Mouse (Mus musculus): ENCODE measurements around the gene Lamb3. TPM values are rescaled to one million over a fixed set of nuclear protein-coding genes. Genes with fewer than 3 reads are reported as not detected.

Gene Lamb3
- polyA plus RNA-seq (2012; rRNA removed), result 0.19 and 0.31 TPM in 2 replicates

DNA sequence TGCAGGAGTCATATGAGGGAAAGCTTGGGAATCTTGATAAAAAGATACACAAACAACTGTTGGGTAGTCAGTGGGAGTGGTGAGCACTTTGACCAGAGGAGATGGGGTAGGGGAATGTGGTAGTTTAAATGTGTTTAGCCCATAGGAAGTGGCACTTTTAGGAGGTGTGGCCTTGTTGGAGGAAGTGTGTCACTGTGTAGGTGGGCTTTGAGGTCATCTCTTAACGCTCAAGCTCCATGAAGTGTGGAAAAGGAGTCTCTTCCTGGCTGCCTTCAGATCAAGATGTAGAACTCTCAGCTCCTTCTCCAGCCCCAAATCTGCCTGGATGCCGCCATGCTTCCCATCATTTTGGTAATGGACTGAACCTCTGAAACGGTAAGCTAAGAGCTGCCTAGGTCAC, at the start of gene Lamb3:
Gene Lamb3, plus strand, starts transcription at position 197 of the 400 bp plus-strand sequence.

DNA sequence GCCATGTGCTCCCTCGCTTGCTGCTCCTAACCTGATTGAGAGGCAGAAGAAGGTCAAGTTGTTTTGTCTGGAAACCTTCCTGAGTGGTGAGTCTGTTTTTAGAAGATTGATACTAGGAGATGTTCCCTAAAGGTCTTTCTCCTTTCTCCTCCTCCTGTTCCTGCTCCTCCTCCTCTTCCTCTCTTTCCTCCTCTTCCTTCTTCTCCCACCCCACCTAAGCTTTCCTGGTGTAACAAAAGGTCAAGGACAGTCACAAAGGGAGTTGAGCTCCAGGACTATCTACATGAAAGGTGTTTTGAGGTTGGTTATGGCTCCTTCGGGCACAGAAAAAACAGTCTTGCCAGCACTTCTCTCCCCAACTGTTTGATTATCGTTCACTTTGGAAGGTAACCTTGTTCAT, 39.8 kb upstream of the Lamb3 start, which contains the start of gene A130010J15Rik:
Gene A130010J15Rik, plus strand, starts transcription at position 301 of the 400 bp plus-strand sequence.

DNA sequence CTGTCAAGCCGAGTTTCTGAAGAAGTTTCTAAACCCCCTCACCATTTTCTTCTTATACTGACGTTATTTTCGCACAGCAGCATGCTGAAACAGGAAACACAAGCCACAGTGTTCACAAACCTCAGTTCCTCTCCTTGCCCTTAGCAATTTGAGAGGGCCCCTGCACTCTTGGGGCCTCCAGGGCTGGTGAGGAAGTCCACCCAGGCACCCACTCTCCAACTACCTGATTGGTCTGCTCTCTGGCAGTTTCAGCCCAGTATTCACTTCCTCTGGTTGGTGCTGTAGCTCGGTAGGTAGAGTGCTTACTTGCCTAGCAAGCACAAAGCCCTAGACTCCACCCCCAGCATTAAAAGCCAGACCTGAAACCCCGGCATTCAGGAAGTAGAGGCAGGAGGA, 6.1 kb upstream of the Lamb3 start, which contains the start of gene Traf3ip3:
Gene Traf3ip3, minus strand, starts transcription at position 321 of the 396 bp plus-strand sequence.

DNA sequence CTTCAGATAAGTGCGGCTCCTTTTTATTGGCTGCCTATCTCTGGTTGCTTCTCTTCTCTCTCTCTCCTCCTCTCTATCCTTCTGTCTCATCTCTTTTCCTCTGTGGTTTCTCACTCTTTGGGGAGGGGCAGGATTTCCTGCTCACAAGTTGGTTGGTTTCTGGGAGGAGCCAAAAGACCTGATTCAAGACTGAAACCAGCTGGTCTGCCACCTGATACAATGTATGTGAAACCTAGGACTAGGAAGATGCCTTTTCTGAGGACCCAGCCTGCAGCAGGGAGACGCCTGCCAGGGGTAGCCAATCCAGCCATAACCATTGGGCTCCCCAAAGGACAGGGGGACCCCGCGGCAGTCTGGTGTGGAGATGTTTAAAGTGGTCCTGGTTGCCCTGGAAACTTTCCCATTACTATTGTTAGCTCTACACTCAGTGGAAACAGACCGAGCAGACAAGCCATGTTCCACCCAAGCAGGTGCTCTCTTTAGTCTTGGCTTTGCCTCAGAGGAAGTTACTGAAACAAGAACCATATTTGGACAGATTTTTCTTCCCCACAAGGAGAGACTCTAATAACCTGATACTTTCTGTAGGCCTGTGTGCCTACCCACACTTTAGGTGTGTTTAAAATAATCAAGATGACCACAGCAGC, 56.6 kb downstream of the Lamb3 start, which contains the start of gene Hsd11b1:
Gene Hsd11b1, minus strand, starts transcription at position 121 of the 644 bp plus-strand sequence.

DNA sequence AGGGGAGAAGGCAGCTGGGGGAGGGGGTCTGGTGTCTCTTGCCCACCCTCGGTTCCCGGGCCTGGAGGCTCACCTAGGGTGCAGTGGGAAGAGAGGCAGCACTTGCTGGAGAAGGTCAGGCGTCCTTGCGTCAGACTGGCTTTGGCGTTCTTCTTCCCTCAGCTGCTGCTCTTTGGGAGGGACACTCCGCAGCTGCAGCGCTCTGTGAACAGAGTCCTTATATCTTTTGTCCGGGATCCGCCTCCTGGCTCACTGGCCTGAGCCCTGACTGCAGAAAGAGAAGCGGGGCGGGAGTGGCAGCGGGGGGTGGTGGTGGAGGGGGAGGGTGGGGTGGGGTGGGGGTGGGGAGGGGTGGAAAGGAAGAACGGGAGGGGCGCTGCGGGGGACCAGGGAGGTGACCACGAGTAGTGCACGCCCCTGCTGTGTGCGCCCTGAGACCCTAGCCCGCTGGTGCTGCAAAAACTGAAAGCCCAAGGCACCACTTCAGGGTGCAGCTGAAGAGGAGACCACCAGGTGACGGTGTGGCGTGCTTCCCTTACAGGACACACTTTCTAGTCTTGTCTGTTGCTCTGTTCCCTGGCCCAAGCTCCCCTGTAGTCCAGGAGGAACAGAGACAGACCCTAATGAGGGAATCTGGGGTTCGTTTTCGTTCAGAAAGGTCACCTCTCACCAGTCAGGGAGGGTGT, 65.6 kb downstream of the Lamb3 start, which contains the start of gene G0s2:
Gene G0s2, minus strand, starts transcription at position 302 of the 686 bp plus-strand sequence.

DNA sequence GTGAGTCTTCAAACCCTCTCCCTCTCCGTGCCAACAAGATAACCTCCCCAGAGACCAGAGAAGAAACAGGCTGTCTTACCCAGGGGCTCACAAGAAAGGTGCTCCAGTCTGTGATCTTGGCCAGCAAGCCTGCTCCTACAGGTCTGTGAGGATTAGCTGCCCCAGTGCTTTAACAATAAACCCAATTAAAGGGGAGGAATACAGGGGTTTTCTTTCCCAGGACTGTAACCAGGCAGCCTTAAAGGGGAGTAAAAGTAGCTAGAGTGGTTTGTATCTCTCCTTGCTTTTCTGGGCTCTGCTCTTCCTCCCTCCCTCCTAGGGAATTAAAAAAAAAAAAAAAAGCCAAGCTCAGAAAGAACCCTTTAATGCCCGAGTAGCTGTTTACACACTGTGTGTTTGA, 162.6 kb downstream of the Lamb3 start, which contains the start of gene Camk1g:
Gene Camk1g, minus strand, starts transcription at position 203 of the 400 bp plus-strand sequence.

Other genes with a start within 250 kb of the Lamb3 start
- 4.3 and 6.2 TPM in 2 replicates for gene Syt14, start 171.9 kb upstream of the Lamb3 start, polyA plus RNA-seq (2012; rRNA removed)
- gene Diexf, start 77.4 kb upstream of the Lamb3 start, polyA plus RNA-seq (2012; rRNA removed), result 7.4 and 8.2 TPM in 2 replicates
- gene Irf6, start 54.6 kb upstream of the Lamb3 start, polyA plus RNA-seq (2012; rRNA removed), result 1.2 and 1.5 TPM in 2 replicates
- gene A130010J15Rik, start 39.7 kb upstream of the Lamb3 start, polyA plus RNA-seq (2012; rRNA removed), result 2.6 and 2.9 TPM in 2 replicates
- gene Traf3ip3, start 6.0 kb upstream of the Lamb3 start, polyA plus RNA-seq (2012; rRNA removed), result 5.0 and 5.8 TPM in 2 replicates
- 2.1 and 2.9 TPM in 2 replicates for gene Hsd11b1, start 56.4 kb downstream of the Lamb3 start, polyA plus RNA-seq (2012; rRNA removed)
- gene G0s2, start 65.5 kb downstream of the Lamb3 start, polyA plus RNA-seq (2012; rRNA removed), result 45.5 and 50.6 TPM in 2 replicates
- gene Camk1g, start 162.6 kb downstream of the Lamb3 start, polyA plus RNA-seq (2012; rRNA removed), result 0.14 and 0.29 TPM in 2 replicates

Data from liver, embryonic 14 days (tissue).